Mouse (Mus musculus) hindbrain, embryonic 16.5 days (tissue): ENCODE results near the gene Ndufs5. TPM values are rescaled to one million over a fixed set of nuclear protein-coding genes. Genes with fewer than 3 reads are reported as not detected.

Experiments
- ATAC-seq: fragments of 200-750 bp; cut with Nextera tagmentation; 2 replicates; pipeline ENCODE4 v1.8.0; 2017; ENCODE audit warnings: moderate TSS enrichment, moderate library complexity
- H3K27ac ChIP-seq: fragments of 300-500 bp; sonication (generic); 2 replicates; pipeline ENCODE4 v1.5.1; 2014; ENCODE audit warnings: low read depth, mild to moderate bottlenecking, control low read depth, low read length, moderate library complexity
- H3K27me3 ChIP-seq: fragments of 300-500 bp; sonication (generic); replicated peaks from 2 replicates; pipeline ENCODE4 v1.6.1; 2014; ENCODE audit warnings: low read length; ENCODE audit not compliant: control insufficient read depth, insufficient read depth
- H3K36me3 ChIP-seq: fragments of 300-500 bp; sonication (generic); 2 replicates; pipeline ENCODE4 v1.6.1; 2014; ENCODE audit warnings: mild to moderate bottlenecking, low read length, moderate library complexity, mixed read lengths; ENCODE audit not compliant: control insufficient read depth, insufficient read depth
- H3K4me1 ChIP-seq: fragments of 300-500 bp; sonication (generic); 2 replicates; pipeline ENCODE4 v1.6.1; 2014; ENCODE audit warnings: low read depth, low read length; ENCODE audit not compliant: control insufficient read depth, insufficient read depth
- H3K4me2 ChIP-seq: fragments of 300-500 bp; sonication (generic); 2 replicates; pipeline ENCODE4 v1.6.1; 2014; ENCODE audit warnings: mild to moderate bottlenecking, low read length, control low read depth, moderate library complexity
- H3K4me3 ChIP-seq: fragments of 300-500 bp; sonication (generic); 2 replicates; pipeline ENCODE4 v1.5.1; 2014; ENCODE audit warnings: mild to moderate bottlenecking, low read length, control low read depth, moderate library complexity
- H3K9ac ChIP-seq: fragments of 300-500 bp; sonication (generic); 2 replicates; pipeline ENCODE4 v1.6.1; 2014; ENCODE audit warnings: low read depth, mild to moderate bottlenecking, control low read depth, low read length, moderate library complexity
- H3K9me3 ChIP-seq: fragments of 300-500 bp; sonication (generic); 2 replicates; pipeline ENCODE4 v1.6.1; 2014; ENCODE audit warnings: mild to moderate bottlenecking, low read length, moderate library complexity; ENCODE audit not compliant: control insufficient read depth
- WGBS: fragments of 180-500 bp; shearing (Covaris S2); extraction: QIAGEN DNeasy Blood & Tissue Kit; methylation state at CpG from one replicate; pipeline ENCODE4 v1.1.7; 2014; 5-methylcytosine and 5-hydroxymethylcytosine counted together
- polyA plus RNA-seq: library from polyadenylated mRNA; unstranded; fragments of >200 nt; fragmentation: Nextera tagmentation; extraction: Ambion mirVana; gene quantifications from 2 replicates; pipeline ENCODE4 v1.2.1, GENCODE M21; 2015

The Ndufs5 gene
- polyA plus RNA-seq, 1 experiment from 2014 or later, result 518 TPM

DNA sequence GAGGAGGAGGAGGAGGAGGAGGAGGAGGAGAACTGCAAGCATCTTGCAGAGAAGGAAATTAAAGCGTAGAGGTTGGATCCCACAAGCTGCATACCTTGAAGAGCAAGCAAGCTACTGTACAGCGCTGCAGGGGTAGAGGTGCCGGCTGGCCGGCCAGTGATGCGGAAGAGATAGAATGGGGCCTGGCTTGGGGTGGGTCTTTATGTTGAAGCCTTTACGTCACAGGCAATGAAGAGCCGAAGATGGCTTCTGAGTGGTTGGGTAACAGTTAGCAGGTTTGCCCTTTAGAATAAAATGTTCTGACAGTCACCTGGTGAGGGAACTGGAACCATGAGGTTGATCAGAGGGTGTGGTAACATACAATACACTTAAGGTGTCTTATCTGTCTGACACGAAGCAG, 35.7 kb downstream of the Ndufs5 start:
- Histone ChIP-seq H3K36me3 (peaks cover 21% of the 10 kb centered on the region), H3K4me2 (no peak overlapping the region), H3K9me3 (no peaks in the 10 kb centered on the region), H3K9ac (no peak overlapping the region), H3K27me3 (no peaks in the 10 kb centered on the region), H3K4me1 (peaks cover 35% of the 10 kb centered on the region), H3K27ac (no peak overlapping the region), H3K4me3 (no peak overlapping the region)
- no peak for ATAC-seq
- WGBS, result 72% methylated on average over 8 of the region's 8 CpGs

- no peaks in the 10 kb centered on the region for H3K27me3 ChIP-seq
- H3K4me1 ChIP-seq, result peaks cover 46% of the 10 kb centered on the region
- H3K9me3 ChIP-seq, result no peaks in the 10 kb centered on the region
- H3K9ac ChIP-seq, result no peak overlapping the region
- WGBS, result 62% methylated on average over 7 of the region's 7 CpGs
- no peak overlapping the region for H3K4me3 ChIP-seq
- H3K36me3 ChIP-seq, result peaks cover 21% of the 10 kb centered on the region
- no peak overlapping the region for H3K27ac ChIP-seq
- no peak for ATAC-seq
- no peak overlapping the region for H3K4me2 ChIP-seq
These were observed 37.0 kb downstream of the Ndufs5 start for GRCm38 (mm10) chr4:123680962-123681361.

DNA sequence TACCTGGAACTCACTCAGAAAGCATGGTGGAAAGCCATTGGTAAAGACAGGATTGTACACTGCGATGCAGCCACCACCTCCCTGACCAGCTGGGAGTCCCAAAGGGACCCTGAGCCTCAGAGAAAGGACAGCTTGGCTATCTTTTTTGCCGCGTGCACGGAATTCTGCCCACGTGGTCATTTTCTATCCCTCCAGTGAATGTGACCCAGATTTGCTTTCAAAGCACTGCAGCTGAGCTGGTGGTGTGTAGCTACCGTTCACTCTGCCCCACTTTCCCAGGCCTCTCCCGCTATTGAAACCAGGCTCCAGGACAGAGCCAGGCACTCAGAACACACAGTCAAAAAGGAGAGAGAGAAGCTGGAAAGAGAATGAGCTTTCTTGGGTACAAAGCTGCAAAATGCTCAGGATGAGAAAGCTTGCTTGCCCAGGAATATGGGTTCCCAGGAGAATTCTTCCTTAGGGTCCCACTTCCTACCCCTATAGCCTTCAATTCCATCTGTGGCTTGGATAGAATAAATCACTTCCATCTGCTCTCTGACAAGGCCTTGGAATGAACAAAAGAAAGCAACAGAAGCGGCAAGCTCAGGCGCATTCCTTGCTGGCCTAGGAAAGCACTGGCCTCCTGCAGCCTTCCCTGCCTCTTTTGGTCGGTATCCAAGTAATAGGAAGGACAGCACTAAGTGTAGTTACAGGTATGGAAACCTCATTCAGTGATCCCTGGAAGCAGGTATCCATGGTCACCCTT, 40.8 kb downstream of the Ndufs5 start:
- WGBS, result 18% methylated on average over 10 of the region's 10 CpGs
- Histone ChIP-seq H3K4me3 (no peak overlapping the region), H3K4me1 (peaks cover 26% of the 10 kb centered on the region), H3K9ac (peak overlapping the region; percentile 8; the same call in 1 of the 2 replicates), H3K27ac (peak overlapping the region; percentile 80), H3K36me3 (peaks cover 11% of the 10 kb centered on the region), H3K27me3 (no peaks in the 10 kb centered on the region), H3K4me2 (peak overlapping the region; percentile 14), H3K9me3 (no peaks in the 10 kb centered on the region)
- peak; percentile 78 for ATAC-seq

GRCm38 (mm10) chr4:123670598-123670997, 47.4 kb downstream of the Ndufs5 start:
- Histone ChIP-seq H3K4me3 (no peak overlapping the region), H3K36me3 (0 out of 2 replicates have a peak, but pooled peaks cover 4% of the 10 kb centered on the region), H3K9me3 (no peaks in the 10 kb centered on the region), H3K9ac (no peak overlapping the region), H3K27ac (no peak overlapping the region), H3K4me2 (no peak overlapping the region), H3K4me1 (peaks cover 28% of the 10 kb centered on the region), H3K27me3 (no peaks in the 10 kb centered on the region)
- 0 out of 2 replicates have a peak, but pooled peaks have one; percentile 25 for ATAC-seq

GRCm38 (mm10) chr4:123669696-123670095, 48.3 kb downstream of the Ndufs5 start:
- 0 out of 2 replicates have a peak, but pooled peaks cover 4% of the 10 kb centered on the region for H3K36me3 ChIP-seq
- 76% methylated on average over 6 of the region's 6 CpGs for WGBS
- no peak overlapping the region for H3K27ac ChIP-seq
- H3K4me2 ChIP-seq, result no peak overlapping the region
- peaks cover 36% of the 10 kb centered on the region for H3K4me1 ChIP-seq
- H3K9ac ChIP-seq, result no peak overlapping the region
- H3K4me3 ChIP-seq, result no peak overlapping the region
- ATAC-seq, result no peak
- no peaks in the 10 kb centered on the region for H3K9me3 ChIP-seq
- H3K27me3 ChIP-seq, result no peaks in the 10 kb centered on the region

DNA sequence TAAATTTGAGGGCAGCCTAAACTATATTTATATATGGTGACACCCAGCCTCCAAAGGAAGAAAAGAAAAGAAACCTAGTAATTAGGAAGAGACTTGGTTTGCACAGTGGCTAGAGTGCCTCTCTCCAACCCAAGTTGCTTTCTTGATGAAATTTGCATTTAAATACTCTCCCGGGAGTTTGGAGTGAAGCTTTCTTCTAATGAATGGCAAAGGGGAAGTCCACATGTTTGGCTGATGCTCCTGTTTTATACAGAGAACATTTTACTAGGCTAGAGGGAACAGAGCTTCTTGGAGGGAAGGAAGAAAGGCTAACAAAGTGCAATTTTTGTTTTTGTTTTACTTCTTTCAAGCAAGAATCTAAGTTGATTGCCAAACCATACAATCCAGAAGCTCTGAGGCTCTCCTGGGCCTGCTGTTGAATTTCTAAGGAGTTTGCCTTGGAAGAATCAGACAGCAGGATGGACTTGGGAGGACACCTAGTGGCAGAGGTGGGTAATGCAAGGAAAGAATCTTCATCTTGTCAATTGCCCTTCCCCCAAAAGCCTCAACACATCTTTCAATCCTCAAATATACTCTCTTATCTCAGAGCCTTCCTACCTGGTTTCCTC, 50.6 kb downstream of the Ndufs5 start:
- ATAC-seq, result peak; percentile 25; the same call in 1 of the 2 replicates
- Histone ChIP-seq H3K4me1 (peaks cover 54% of the 10 kb centered on the region), H3K9me3 (no peaks in the 10 kb centered on the region), H3K9ac (no peak overlapping the region; the same call in 1 of the 2 replicates), H3K27ac (peak overlapping the region; percentile 60), H3K27me3 (no peaks in the 10 kb centered on the region), H3K4me2 (peak overlapping the region; percentile 11; the same call in 1 of the 2 replicates), H3K36me3 (no peaks in the 10 kb centered on the region), H3K4me3 (no peak overlapping the region)
- WGBS, result 6% methylated on average over 1 of the region's 1 CpGs

DNA sequence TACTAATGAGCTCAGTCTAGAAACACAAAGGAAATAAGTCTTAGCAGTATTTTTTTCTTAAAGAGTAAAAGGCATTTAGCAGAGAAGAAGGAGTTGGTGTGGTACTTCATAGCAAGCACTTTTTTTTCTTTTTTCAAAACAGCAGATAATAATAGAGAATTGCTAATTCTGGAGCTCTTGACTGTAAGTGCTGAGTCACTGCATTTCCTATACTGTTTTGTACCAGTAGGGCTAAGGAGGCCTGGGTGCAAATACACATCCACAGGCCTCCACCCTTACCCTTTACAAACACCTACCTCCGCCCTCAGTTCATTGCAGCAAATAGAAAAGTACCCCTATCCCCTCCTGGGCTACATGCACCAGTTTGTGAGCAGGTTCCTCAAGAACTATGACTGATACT, 51.5 kb downstream of the Ndufs5 start:
- Histone ChIP-seq H3K27me3 (no peaks in the 10 kb centered on the region), H3K27ac (peak overlapping the region; percentile 60), H3K4me3 (no peak overlapping the region), H3K36me3 (no peaks in the 10 kb centered on the region), H3K9ac (no peak overlapping the region), H3K4me2 (no peak overlapping the region), H3K9me3 (no peaks in the 10 kb centered on the region), H3K4me1 (peaks cover 58% of the 10 kb centered on the region)
- 83% methylated on average over 1 of the region's 1 CpGs for WGBS
- ATAC-seq, result no peak

GRCm38 (mm10) chr4:123665681-123666278, 52.2 kb downstream of the Ndufs5 start:
- H3K4me3 ChIP-seq, result peak overlapping the region; percentile 78
- H3K4me1 ChIP-seq, result peaks cover 56% of the 10 kb centered on the region
- peak overlapping the region; percentile 83 for H3K4me2 ChIP-seq
- no peaks in the 10 kb centered on the region for H3K27me3 ChIP-seq
- no peak for ATAC-seq
- H3K9ac ChIP-seq, result peak overlapping the region; percentile 92
- H3K36me3 ChIP-seq, result no peaks in the 10 kb centered on the region
- no peaks in the 10 kb centered on the region for H3K9me3 ChIP-seq
- peak overlapping the region; percentile 96 for H3K27ac ChIP-seq
- 30% methylated on average over 11 of the region's 11 CpGs for WGBS
